Comparison of ENCODE assay signal across 8 mouse cellular contexts in genomic region chr1:191312513-191312941, GRCm38 (mm10). TPM values are rescaled to one million over a fixed set of nuclear protein-coding genes. Genes with fewer than 3 reads are reported as not detected.
DNase-seq lines count a peak whose midpoint lies in the region; ATAC-seq and TF ChIP-seq lines count a peak whose summit lies in the region.

No protein-coding gene starts in this region.

- no peaks in the 10 kb centered on the region for H3K9me3 ChIP-seq in forebrain, embryonic 11.5 days (ENCODE audit: control insufficient read depth, low read length)
- no peaks in the 10 kb centered on the region for H3K9me3 ChIP-seq in heart, embryonic 16.5 days (replicated peaks; ENCODE audit: control insufficient read depth, low read length)
- no peaks in the 10 kb centered on the region for H3K9me3 ChIP-seq in liver, postnatal 0 days (ENCODE audit: low read length)
- no peaks in the 10 kb centered on the region for H3K9me3 ChIP-seq in neural tube, embryonic 13.5 days

- WGBS in forebrain, embryonic 11.5 days: under 1% methylated on average over 14 of the region's 14 CpGs
- WGBS in heart, embryonic 16.5 days: under 1% methylated on average over 14 of the region's 14 CpGs
- WGBS in liver, postnatal 0 days (ENCODE audit: insufficient replicate concordance): under 1% methylated on average over 14 of the region's 14 CpGs
- WGBS in neural tube, embryonic 13.5 days: 1% methylated on average over 14 of the region's 14 CpGs

- peak; percentile 72 to 79 for DNase-seq in CD8-positive naive resting alpha-beta T cell, adult 2 months (ENCODE audit: low read depth in 2 of 2, low spot score in 2 of 2)
- DNase-seq in c-Kit-positive CD71-negative TER-119-negative erythroid progenitor cells, embryonic 14.5 days (ENCODE audit: low read depth): peak; percentile 78
- peak; percentile 90 for DNase-seq in forebrain, embryonic 11.5 days (ENCODE audit: low spot score)
- peak; percentile 91 to 92 for DNase-seq in kidney, postnatal 36 days
- peak; percentile 88 for DNase-seq in liver, postnatal 0 days

- no peak overlapping the region for H3K27ac ChIP-seq in forebrain, embryonic 11.5 days (ENCODE audit: low read depth, low read length)
- H3K27ac ChIP-seq in heart, embryonic 16.5 days (ENCODE audit: low read length): peak overlapping the region; percentile 84
- peak overlapping the region; percentile 74 for H3K27ac ChIP-seq in liver, postnatal 0 days (ENCODE audit: low read depth)
- no peak overlapping the region for H3K27ac ChIP-seq in neural tube, embryonic 13.5 days (replicated peaks)
- peak overlapping the region; percentile 69 for H3K27ac ChIP-seq in testis, adult 2 months (ENCODE audit: control insufficient read depth, insufficient read depth, low read depth, low read length)

- H3K9ac ChIP-seq in forebrain, embryonic 11.5 days (ENCODE audit: low read length): peak overlapping the region; percentile 57
- peak overlapping the region; percentile 82 for H3K9ac ChIP-seq in heart, embryonic 16.5 days (ENCODE audit: low read length)
- peak overlapping the region; percentile 68 for H3K9ac ChIP-seq in liver, postnatal 0 days (replicated peaks)
- H3K9ac ChIP-seq in neural tube, embryonic 13.5 days: peak overlapping the region; percentile 67

- TF ChIP-seq CTCF in liver, postnatal 0 days (IDR thresholded peaks at IDR 0.05; ENCODE audit: low read depth): peak; percentile 99
- peak; percentile 90 for TF ChIP-seq CTCF in testis, adult 2 months (IDR thresholded peaks at IDR 0.05; ENCODE audit: control insufficient read depth, insufficient read depth, insufficient replicate concordance, low read depth, low read length)

- H3K4me1 ChIP-seq in forebrain, embryonic 11.5 days (replicated peaks; ENCODE audit: control insufficient read depth, insufficient read depth, low read length): peaks cover 2% of the 10 kb centered on the region; the same call in 1 of the 2 replicates
- H3K4me1 ChIP-seq in heart, embryonic 16.5 days (ENCODE audit: control insufficient read depth, insufficient read depth, low read length): peaks cover 5% of the 10 kb centered on the region
- peaks cover 15% of the 10 kb centered on the region for H3K4me1 ChIP-seq in liver, postnatal 0 days (ENCODE audit: insufficient read depth)
- peaks cover 14% of the 10 kb centered on the region for H3K4me1 ChIP-seq in neural tube, embryonic 13.5 days (replicated peaks)
- peaks cover 6% of the 10 kb centered on the region; the same call in 1 of the 2 replicates for H3K4me1 ChIP-seq in testis, adult 2 months (ENCODE audit: control insufficient read depth, insufficient read depth, low read length)

- no peak for TF ChIP-seq EP300 in liver, postnatal 0 days (IDR thresholded peaks at IDR 0.05; ENCODE audit: low read depth)

- peak overlapping the region; percentile 58 for H3K4me2 ChIP-seq in forebrain, embryonic 11.5 days (ENCODE audit: low read depth, low read length, severe bottlenecking)
- peak overlapping the region; percentile 76 for H3K4me2 ChIP-seq in heart, embryonic 16.5 days (ENCODE audit: low read depth, low read length)
- peak overlapping the region; percentile 69 for H3K4me2 ChIP-seq in liver, postnatal 0 days (ENCODE audit: low read depth, low read length)
- H3K4me2 ChIP-seq in neural tube, embryonic 13.5 days: peak overlapping the region; percentile 52

- no peaks in the 10 kb centered on the region for H3K36me3 ChIP-seq in forebrain, embryonic 11.5 days (ENCODE audit: control insufficient read depth, insufficient read depth, low read length)
- H3K36me3 ChIP-seq in heart, embryonic 16.5 days (ENCODE audit: control insufficient read depth, insufficient read depth): peaks cover 6% of the 10 kb centered on the region
- no peaks in the 10 kb centered on the region for H3K36me3 ChIP-seq in liver, postnatal 0 days (replicated peaks; ENCODE audit: insufficient read depth, low read length)
- peaks cover 13% of the 10 kb centered on the region for H3K36me3 ChIP-seq in neural tube, embryonic 13.5 days
- no peaks in the 10 kb centered on the region for H3K36me3 ChIP-seq in testis, adult 2 months (ENCODE audit: control insufficient read depth, insufficient read depth, low read length)

- peak overlapping the region; percentile 47 for H3K4me3 ChIP-seq in forebrain, embryonic 11.5 days (ENCODE audit: low read depth, low read length)
- peak overlapping the region; percentile 79 for H3K4me3 ChIP-seq in heart, embryonic 16.5 days (ENCODE audit: low read length)
- H3K4me3 ChIP-seq in liver, postnatal 0 days (ENCODE audit: low read depth, low read length): peak overlapping the region; percentile 74
- peak overlapping the region; percentile 44 for H3K4me3 ChIP-seq in neural tube, embryonic 13.5 days
- H3K4me3 ChIP-seq in testis, adult 2 months (ENCODE audit: control insufficient read depth, low read depth, low read length): peak overlapping the region; percentile 92

- 0 out of 2 replicates have a peak, but pooled peaks have one; percentile 27 for TF ChIP-seq POLR2A in testis, adult 2 months (IDR thresholded peaks at IDR 0.05; ENCODE audit: control insufficient read depth, low read depth, low read length)

- no peaks in the 10 kb centered on the region for H3K27me3 ChIP-seq in forebrain, embryonic 11.5 days (ENCODE audit: control insufficient read depth, insufficient read depth, low read length)
- H3K27me3 ChIP-seq in heart, embryonic 16.5 days (ENCODE audit: control insufficient read depth, insufficient read depth, low read length): no peaks in the 10 kb centered on the region
- H3K27me3 ChIP-seq in liver, postnatal 0 days (ENCODE audit: insufficient read depth, low read length): no peaks in the 10 kb centered on the region
- no peaks in the 10 kb centered on the region for H3K27me3 ChIP-seq in neural tube, embryonic 13.5 days
- no peaks in the 10 kb centered on the region for H3K27me3 ChIP-seq in testis, adult 2 months (ENCODE audit: control insufficient read depth, insufficient read depth, low read length)

- ATAC-seq in forebrain, embryonic 11.5 days (replicated peaks; ENCODE audit: low FRiP score): peak; percentile 90
- peak; percentile 94 for ATAC-seq in heart, embryonic 16.5 days (replicated peaks; ENCODE audit: extremely low read depth, insufficient read depth, low FRiP score)
- peak; percentile 95 for ATAC-seq in liver, postnatal 0 days
- peak; percentile 83 for ATAC-seq in neural tube, embryonic 13.5 days (ENCODE audit: low read depth)

RNA-seq across cellular contexts. Expression of gene Nenf, which starts 5.5 kb away (rescaled TPM):
- polyA plus RNA-seq in forebrain, embryonic 11.5 days (2014; fragmentation: Nextera tagmentation; extraction: Ambion mirVana): 57.6 and 57.8 TPM in 2 replicates
- 112 and 114 TPM in 2 replicates for polyA plus RNA-seq in heart, embryonic 16.5 days (2015; fragmentation: Nextera tagmentation; extraction: Ambion mirVana)
- polyA plus RNA-seq in liver, postnatal 0 days (2015; fragmentation: Nextera tagmentation; extraction: Ambion mirVana): 36.6 and 37.0 TPM in 2 replicates
- polyA plus RNA-seq in neural tube, embryonic 13.5 days (2015; fragmentation: Nextera tagmentation; extraction: Ambion mirVana): 105 and 121 TPM in 2 replicates
- polyA plus RNA-seq in testis, adult 2 months (2012; rRNA removed): 32.5 and 38.2 TPM in 2 replicates

RNA-seq across cellular contexts. Expression of gene Tmem206, which starts 13.2 kb away (rescaled TPM):
- polyA plus RNA-seq in forebrain, embryonic 11.5 days (2014; fragmentation: Nextera tagmentation; extraction: Ambion mirVana): 34.2 and 35.5 TPM in 2 replicates
- polyA plus RNA-seq in heart, embryonic 16.5 days (2015; fragmentation: Nextera tagmentation; extraction: Ambion mirVana): 16.5 and 19.4 TPM in 2 replicates
- 3.8 and 4.4 TPM in 2 replicates for polyA plus RNA-seq in liver, postnatal 0 days (2015; fragmentation: Nextera tagmentation; extraction: Ambion mirVana)
- polyA plus RNA-seq in neural tube, embryonic 13.5 days (2015; fragmentation: Nextera tagmentation; extraction: Ambion mirVana): 36.3 and 36.9 TPM in 2 replicates
- 15.7 and 20.2 TPM in 2 replicates for polyA plus RNA-seq in testis, adult 2 months (2012; rRNA removed)

Comparison
In these comparisons a context has a peak if more than half of its experiments do, and no peak if none do; other contexts are left out.
1. H3K27ac ChIP-seq: peak in heart, embryonic 16.5 days (single experiment), liver, postnatal 0 days (single experiment) and testis, adult 2 months (single experiment); none in forebrain, embryonic 11.5 days (single experiment) and neural tube, embryonic 13.5 days (single experiment).
2. Peak in every context shown above with its lines, with median percentiles within 50 percentile points of each other: DNase-seq, ATAC-seq, H3K4me2 ChIP-seq, H3K4me3 ChIP-seq and H3K9ac ChIP-seq.